Mouse (Mus musculus) frontal cortex, postnatal 25 days (tissue): ENCODE measurements around the gene Nfic.

Experiments used
- DNase-seq, 2 experiments: peaks; one replicate each; pipeline ENCODE4 v3.0.0; 2022; ENCODE audit warnings: low spot score in 2 of 2

Gene Nfic

GRCm38 (mm10) chr10:81360721-81361120 is 94.7 kb downstream of the Nfic start:
- DNase-seq = no peak

GRCm38 (mm10) chr10:81358841-81359240 is 96.6 kb downstream of the Nfic start:
- no peak for DNase-seq

GRCm38 (mm10) chr10:81358209-81358608 is 97.2 kb downstream of the Nfic start:
- DNase-seq = no peak

GRCm38 (mm10) chr10:81356991-81357844 is 98.2 kb downstream of the Nfic start, which contains the start of gene Mfsd12:
Gene Mfsd12 (plus strand): TSS chr10:81357491.
- peak; percentile 75 to 84 for DNase-seq

- no peak for DNase-seq
Observed at GRCm38 (mm10) chr10:81356352-81356990, 99.0 kb downstream of the Nfic start.

- no peak for DNase-seq
Observed at GRCm38 (mm10) chr10:81355533-81355932, 99.9 kb downstream of the Nfic start.

- DNase-seq = no peak
Observed at GRCm38 (mm10) chr10:81354738-81355477, 100.5 kb downstream of the Nfic start.

GRCm38 (mm10) chr10:81351678-81352291 is 103.7 kb downstream of the Nfic start:
- DNase-seq = no peak

GRCm38 (mm10) chr10:81350351-81351063 is 104.9 kb downstream of the Nfic start, which contains the start of gene Hmg20b:
Gene Hmg20b (minus strand): TSS chr10:81350480.
- peak; percentile 99 for DNase-seq

- no peak for DNase-seq
Observed at GRCm38 (mm10) chr10:81349961-81350350, 105.5 kb downstream of the Nfic start.

- DNase-seq = no peak
Observed at GRCm38 (mm10) chr10:81349146-81349545, 106.3 kb downstream of the Nfic start.

- no peak for DNase-seq
Observed at GRCm38 (mm10) chr10:81346453-81347067, 108.9 kb downstream of the Nfic start.
